Mouse (Mus musculus) kidney, embryonic 15.5 days (tissue): ENCODE results near the gene Prok2. TPM values are rescaled to one million over a fixed set of nuclear protein-coding genes. Genes with fewer than 3 reads are reported as not detected.

Experiments
- ATAC-seq: fragments of 200-750 bp; cut with Nextera tagmentation; replicated peaks from 2 replicates; pipeline ENCODE4 v1.8.0; 2017; ENCODE audit warnings: moderate TSS enrichment; ENCODE audit not compliant: low FRiP score
- H3K27ac ChIP-seq: fragments of 300-500 bp; sonication (generic); 2 replicates; pipeline ENCODE4 v1.5.1; 2015; ENCODE audit warnings: mild to moderate bottlenecking, inconsistent platforms
- H3K27me3 ChIP-seq: fragments of 300-500 bp; sonication (generic); 2 replicates; pipeline ENCODE4 v1.6.1; 2015; ENCODE audit warnings: inconsistent platforms
- H3K36me3 ChIP-seq: fragments of 300-500 bp; sonication (generic); 2 replicates; pipeline ENCODE4 v1.6.1; 2015; ENCODE audit warnings: inconsistent platforms
- H3K4me1 ChIP-seq: fragments of 300-500 bp; sonication (generic); 2 replicates; pipeline ENCODE4 v1.6.1; 2015; ENCODE audit warnings: inconsistent platforms
- H3K4me2 ChIP-seq: fragments of 300-500 bp; sonication (generic); 2 replicates; pipeline ENCODE4 v1.6.1; 2015; ENCODE audit warnings: moderate library complexity, mild to moderate bottlenecking, inconsistent platforms
- H3K4me3 ChIP-seq: fragments of 300-500 bp; sonication (generic); replicated peaks from 2 replicates; pipeline ENCODE4 v1.5.1; 2015; ENCODE audit warnings: mild to moderate bottlenecking, inconsistent platforms
- H3K9ac ChIP-seq: fragments of 300-500 bp; sonication (generic); 2 replicates; pipeline ENCODE4 v1.6.1; 2015; ENCODE audit warnings: mild to moderate bottlenecking, inconsistent platforms
- H3K9me3 ChIP-seq: fragments of 300-500 bp; sonication (generic); replicated peaks from 2 replicates; pipeline ENCODE4 v1.6.1; 2016; ENCODE audit warnings: inconsistent platforms
- WGBS: fragments of 180-500 bp; shearing (Covaris S2); methylation state at CpG from one replicate; pipeline ENCODE4 v1.1.7; 2015; ENCODE audit warnings: mixed read lengths; 5-methylcytosine and 5-hydroxymethylcytosine counted together
- polyA plus RNA-seq: library from polyadenylated mRNA; unstranded; fragments of >200 nt; fragmentation: Nextera tagmentation; extraction: Ambion mirVana; gene quantifications from 2 replicates; pipeline ENCODE4 v1.2.1, GENCODE M21; 2015

The Prok2 gene
- polyA plus RNA-seq, 1 experiment from 2014 or later, result not detected

DNA sequence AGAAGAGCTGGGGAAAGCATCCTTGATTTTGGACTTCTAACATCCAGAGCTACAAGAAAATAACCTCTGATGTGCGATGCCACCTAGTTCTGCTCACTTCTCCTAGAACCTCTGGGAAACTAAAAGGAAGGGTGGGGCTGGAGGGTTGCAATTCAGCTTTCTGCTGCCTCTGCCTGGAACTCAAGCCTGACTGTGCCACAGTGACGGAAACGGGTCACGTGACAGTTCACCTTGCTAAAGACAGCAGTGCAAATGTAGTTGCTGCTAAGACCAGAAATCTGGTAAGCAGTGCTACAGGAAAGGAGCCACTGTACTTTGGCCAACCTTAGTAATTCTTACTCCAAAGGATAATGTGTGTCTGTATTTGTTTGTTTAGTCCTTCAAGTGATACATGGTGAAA, 3.7 kb upstream of the Prok2 start:
- WGBS, result 82% methylated on average over 4 of the region's 4 CpGs
- Histone ChIP-seq H3K27me3 (peaks cover 50% of the 10 kb centered on the region), H3K4me3 (no peak overlapping the region), H3K9ac (no peak overlapping the region), H3K36me3 (no peaks in the 10 kb centered on the region), H3K27ac (no peak overlapping the region), H3K9me3 (no peaks in the 10 kb centered on the region), H3K4me2 (no peak overlapping the region), H3K4me1 (peaks cover 15% of the 10 kb centered on the region)
- ATAC-seq, result no peak

- Histone ChIP-seq H3K27me3 (peaks cover 67% of the 10 kb centered on the region), H3K9ac (peak overlapping the region; percentile 48), H3K4me1 (peaks cover 15% of the 10 kb centered on the region), H3K4me3 (peak overlapping the region; percentile 50), H3K36me3 (no peaks in the 10 kb centered on the region), H3K4me2 (peak overlapping the region; percentile 95), H3K9me3 (no peaks in the 10 kb centered on the region), H3K27ac (no peak overlapping the region)
- ATAC-seq, result no peak
- 3% methylated on average over 22 of the region's 22 CpGs for WGBS
Observed at GRCm38 (mm10) chr6:99726576-99727303, 548 bp upstream of the Prok2 start.

DNA sequence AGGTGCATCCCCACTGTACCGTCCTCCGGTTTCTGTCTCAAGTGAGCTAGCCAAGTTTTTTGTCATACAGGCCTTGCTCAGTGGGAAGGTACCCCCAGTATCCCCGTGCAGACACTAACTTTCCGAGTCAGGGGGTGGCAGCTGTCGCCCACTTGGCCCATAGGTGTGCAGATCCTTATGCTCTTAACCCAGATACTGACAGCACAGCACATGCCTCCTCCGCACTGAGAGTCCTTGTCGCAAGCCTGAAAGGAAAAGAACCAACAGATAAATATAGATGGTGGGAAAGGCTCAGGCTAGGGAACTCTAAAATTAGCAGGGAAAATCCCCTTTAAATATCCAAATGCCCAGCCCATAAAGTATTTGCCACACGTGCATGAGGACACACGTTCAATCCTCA, 3.8 kb downstream of the Prok2 start:
- 87% methylated on average over 9 of the region's 9 CpGs for whole genome bisulfite sequencing
- no peak overlapping the region for H3K4me2 ChIP-seq
- no peak overlapping the region for H3K9ac ChIP-seq
- ATAC-seq, result no peak
- peaks cover 15% of the 10 kb centered on the region for H3K4me1 ChIP-seq
- H3K36me3 ChIP-seq, result no peaks in the 10 kb centered on the region
- no peak overlapping the region for H3K27ac ChIP-seq
- no peak overlapping the region for H3K4me3 ChIP-seq
- no peaks in the 10 kb centered on the region for H3K9me3 ChIP-seq
- H3K27me3 ChIP-seq, result peaks cover 43% of the 10 kb centered on the region

DNA sequence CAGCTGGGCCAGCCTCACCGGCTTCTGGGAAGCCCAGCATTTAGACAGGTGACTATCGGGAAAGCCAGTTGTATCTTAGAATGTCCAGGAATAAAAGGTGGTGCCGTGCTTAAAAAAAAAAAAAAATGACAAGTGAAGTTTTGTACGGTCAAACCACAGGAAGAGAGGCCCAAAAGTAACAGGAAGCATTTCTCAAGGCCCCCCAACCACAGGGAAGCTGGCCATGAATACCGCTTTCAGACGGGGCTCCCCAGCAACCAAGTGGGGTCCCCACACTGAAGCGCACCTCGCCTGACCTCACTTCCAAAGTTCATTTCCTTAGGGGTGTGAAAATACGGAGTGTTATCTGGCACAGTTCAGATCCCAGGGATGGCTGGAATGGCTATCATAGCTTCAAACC, 5.2 kb downstream of the Prok2 start:
- H3K27ac ChIP-seq, result no peak overlapping the region
- H3K4me1 ChIP-seq, result peaks cover 7% of the 10 kb centered on the region
- no peaks in the 10 kb centered on the region for H3K36me3 ChIP-seq
- H3K9me3 ChIP-seq, result no peaks in the 10 kb centered on the region
- no peak overlapping the region for H3K4me3 ChIP-seq
- H3K4me2 ChIP-seq, result no peak overlapping the region
- WGBS, result 75% methylated on average over 9 of the region's 9 CpGs
- no peak overlapping the region for H3K9ac ChIP-seq
- no peak for ATAC-seq
- H3K27me3 ChIP-seq, result peaks cover 32% of the 10 kb centered on the region

- Histone ChIP-seq H3K9ac (no peak overlapping the region), H3K4me2 (no peak overlapping the region), H3K27me3 (0 out of 2 replicates have a peak, but pooled peaks cover 9% of the 10 kb centered on the region), H3K27ac (no peak overlapping the region), H3K9me3 (no peaks in the 10 kb centered on the region), H3K4me1 (no peaks in the 10 kb centered on the region), H3K36me3 (no peaks in the 10 kb centered on the region), H3K4me3 (no peak overlapping the region)
- 68% methylated on average over 6 of the region's 6 CpGs for WGBS
- ATAC-seq, result no peak
Observed at GRCm38 (mm10) chr6:99715913-99716312, 10.3 kb downstream of the Prok2 start.

DNA sequence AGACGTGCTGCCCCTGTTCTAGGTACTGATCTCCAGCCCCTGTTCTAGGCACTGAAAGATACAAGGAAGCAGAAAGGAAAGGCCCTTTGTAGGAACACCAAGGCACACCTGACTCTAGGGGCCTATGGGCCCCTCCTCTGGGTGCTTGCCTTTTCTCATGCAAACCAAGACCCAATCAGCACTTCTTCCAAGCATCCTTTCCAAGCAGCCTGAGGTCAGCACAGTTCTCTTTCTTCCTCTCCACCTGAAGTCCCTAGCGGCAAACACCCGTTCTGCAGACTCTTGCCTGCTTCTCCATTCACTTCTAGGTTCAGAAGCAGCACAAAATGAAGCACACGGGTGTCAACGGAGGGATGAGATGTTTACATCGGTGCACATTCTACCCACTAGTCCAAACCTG, 11.0 kb downstream of the Prok2 start:
- H3K4me1 ChIP-seq, result no peaks in the 10 kb centered on the region
- H3K27me3 ChIP-seq, result peaks cover 9% of the 10 kb centered on the region; the same call in 1 of the 2 replicates
- no peak overlapping the region for H3K4me3 ChIP-seq
- H3K4me2 ChIP-seq, result no peak overlapping the region
- no peak overlapping the region for H3K27ac ChIP-seq
- H3K36me3 ChIP-seq, result no peaks in the 10 kb centered on the region
- no peaks in the 10 kb centered on the region for H3K9me3 ChIP-seq
- no peak for ATAC-seq
- no peak overlapping the region for H3K9ac ChIP-seq
- WGBS, result 64% methylated on average over 6 of the region's 6 CpGs

DNA sequence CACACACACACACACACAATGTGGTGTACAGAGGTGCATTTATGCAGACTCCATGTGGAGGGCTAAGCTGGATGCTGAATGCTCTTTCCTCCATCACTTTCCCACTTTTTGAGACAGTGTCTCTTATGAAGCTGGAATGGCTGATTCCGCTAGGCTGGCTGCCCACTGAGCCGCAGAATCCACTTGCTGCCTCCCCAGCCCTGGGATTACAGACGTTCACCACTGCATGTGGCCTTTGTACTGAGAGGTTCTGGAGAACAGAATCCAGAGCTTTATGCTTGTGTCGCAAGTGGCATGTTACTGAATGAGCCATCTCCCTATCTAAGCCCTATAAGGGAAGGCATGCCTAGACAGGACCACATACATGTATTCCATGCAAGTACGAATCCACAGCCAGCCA, 12.9 kb downstream of the Prok2 start:
- no peaks in the 10 kb centered on the region for H3K36me3 ChIP-seq
- H3K4me1 ChIP-seq, result no peaks in the 10 kb centered on the region
- H3K27ac ChIP-seq, result no peak overlapping the region
- no peak overlapping the region for H3K4me2 ChIP-seq
- WGBS, result 84% methylated on average over 5 of the region's 5 CpGs
- H3K9me3 ChIP-seq, result no peaks in the 10 kb centered on the region
- no peak overlapping the region for H3K4me3 ChIP-seq
- H3K9ac ChIP-seq, result no peak overlapping the region
- peaks cover 12% of the 10 kb centered on the region; the same call in 1 of the 2 replicates for H3K27me3 ChIP-seq
- no peak for ATAC-seq

DNA sequence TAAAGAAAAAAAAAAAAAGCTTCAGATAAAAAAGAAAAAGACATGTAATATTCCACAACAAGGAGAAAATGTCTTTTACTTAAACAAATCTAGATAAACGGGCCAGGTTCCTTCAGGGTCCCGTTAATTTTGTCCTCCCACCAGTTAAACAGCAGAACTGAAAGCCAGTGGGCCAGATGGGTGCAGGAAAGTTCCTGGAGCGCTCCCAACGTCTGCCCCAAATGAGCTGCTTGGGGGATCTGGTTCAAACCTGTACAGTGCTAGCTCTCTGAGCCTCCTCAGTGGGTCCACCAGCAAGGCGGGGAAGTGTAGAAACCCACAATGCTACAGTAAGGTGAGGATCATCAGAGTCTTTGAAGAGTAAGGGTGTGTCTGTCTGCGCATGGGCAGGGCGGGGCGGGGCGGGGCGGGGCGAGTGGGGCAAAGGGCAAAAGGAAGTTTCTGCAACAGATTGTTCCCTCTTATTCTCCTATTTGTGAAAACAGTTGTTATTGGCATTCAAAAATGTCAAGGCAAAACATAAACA, 14.6 kb downstream of the Prok2 start:
- H3K9me3 ChIP-seq, result no peaks in the 10 kb centered on the region
- no peak for ATAC-seq
- H3K9ac ChIP-seq, result no peak overlapping the region
- no peaks in the 10 kb centered on the region for H3K36me3 ChIP-seq
- no peak overlapping the region for H3K4me3 ChIP-seq
- H3K27ac ChIP-seq, result no peak overlapping the region
- 70% methylated on average over 11 of the region's 11 CpGs for WGBS
- H3K4me2 ChIP-seq, result no peak overlapping the region
- no peaks in the 10 kb centered on the region for H3K4me1 ChIP-seq
- peaks cover 8% of the 10 kb centered on the region; the same call in 1 of the 2 replicates for H3K27me3 ChIP-seq

DNA sequence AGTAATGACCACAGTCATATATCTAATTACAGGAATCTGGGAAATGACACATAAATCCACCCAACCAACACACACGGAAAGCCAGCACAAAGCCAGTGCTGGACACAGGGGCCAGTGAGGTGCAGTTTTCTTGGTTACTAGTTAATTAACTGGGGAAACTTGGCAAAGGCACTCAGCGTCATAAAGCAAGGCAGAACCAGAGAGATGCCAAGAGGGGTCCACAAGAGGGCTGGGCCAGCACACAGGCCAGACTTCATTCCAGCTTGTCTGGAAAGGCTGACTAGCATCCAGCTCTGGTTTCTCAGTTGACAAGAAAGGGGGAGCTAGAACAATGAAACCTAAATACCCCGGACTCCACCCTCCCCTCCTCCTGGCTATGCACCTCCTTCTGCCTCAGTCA, 25.7 kb downstream of the Prok2 start:
- Histone ChIP-seq H3K36me3 (no peaks in the 10 kb centered on the region), H3K4me3 (no peak overlapping the region), H3K4me1 (peaks cover 15% of the 10 kb centered on the region), H3K9me3 (no peaks in the 10 kb centered on the region), H3K27ac (peak overlapping the region; percentile 56; the same call in 1 of the 2 replicates), H3K27me3 (peaks cover 30% of the 10 kb centered on the region), H3K9ac (no peak overlapping the region), H3K4me2 (no peak overlapping the region)
- peak; percentile 78 for ATAC-seq
- 28% methylated on average over 3 of the region's 3 CpGs for WGBS

GRCm38 (mm10) chr6:99692916-99693841, 33.0 kb downstream of the Prok2 start:
- H3K4me1 ChIP-seq, result peaks cover 18% of the 10 kb centered on the region
- ATAC-seq, result peak; percentile 63
- H3K27me3 ChIP-seq, result peaks cover 93% of the 10 kb centered on the region

DNA sequence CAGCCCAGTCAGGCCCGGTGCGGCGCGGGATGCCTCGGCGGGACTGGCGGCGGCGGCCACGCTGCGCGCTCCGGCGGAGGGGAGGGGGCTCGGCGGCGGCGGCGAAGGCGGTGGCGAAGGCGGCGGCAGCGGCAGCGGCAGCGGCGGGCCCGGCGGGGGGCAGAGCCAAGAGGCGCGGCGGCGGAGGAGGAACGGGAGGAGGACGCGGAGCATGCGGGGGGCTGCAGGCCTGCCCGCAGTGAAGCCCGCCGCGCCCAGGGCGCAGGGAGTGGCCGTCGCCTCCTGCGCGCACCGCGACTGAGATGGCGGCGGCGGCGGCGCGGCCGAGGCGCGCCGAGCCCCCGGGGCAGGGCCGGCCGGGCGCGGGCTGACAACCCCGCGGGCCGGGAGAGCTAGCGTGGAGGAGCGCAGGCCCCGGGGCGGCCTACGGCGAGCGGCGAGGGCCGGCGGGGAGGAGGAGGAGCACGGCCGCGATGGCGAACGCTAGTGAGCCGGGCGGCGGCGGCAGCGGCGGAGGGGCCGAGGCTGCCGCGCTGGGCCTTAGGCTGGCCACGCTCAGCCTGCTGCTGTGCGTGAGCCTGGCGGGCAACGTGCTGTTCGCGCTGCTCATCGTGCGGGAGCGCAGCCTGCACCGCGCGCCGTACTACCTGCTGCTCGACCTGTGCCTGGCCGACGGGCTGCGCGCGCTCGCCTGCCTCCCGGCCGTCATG, 33.8 kb downstream of the Prok2 start, which contains the start of gene Gpr27:
TSS of gene Gpr27 (plus strand) at position 474 of the 710 bp plus-strand sequence.
- H3K36me3 ChIP-seq, result no peaks in the 10 kb centered on the region
- H3K4me3 ChIP-seq, result peak within 1 kb of the TSS; percentile 79
- no peaks in the 10 kb centered on the region for H3K9me3 ChIP-seq
- no peak within 1 kb of the TSS for H3K27ac ChIP-seq
- peaks cover 86% of the 10 kb centered on the region for H3K27me3 ChIP-seq
- peaks cover 18% of the 10 kb centered on the region for H3K4me1 ChIP-seq
- H3K4me2 ChIP-seq, result peak within 1 kb of the TSS; percentile 96
- WGBS, result under 1% methylated on average over 79 of the region's 112 CpGs
- ATAC-seq, result peak; percentile 82
- peak within 1 kb of the TSS; percentile 67 for H3K9ac ChIP-seq

More at GRCm38 (mm10) chr6:99692916-99693841, 33.0 kb downstream of the Prok2 start:
- H3K27ac ChIP-seq, result no peak overlapping the region
- H3K4me2 ChIP-seq, result peak overlapping the region; percentile 96
- 1% methylated on average over 110 of the region's 110 CpGs for WGBS
- peak overlapping the region; percentile 79 for H3K4me3 ChIP-seq
- no peaks in the 10 kb centered on the region for H3K36me3 ChIP-seq
- H3K9ac ChIP-seq, result peak overlapping the region; percentile 67
- no peaks in the 10 kb centered on the region for H3K9me3 ChIP-seq
